Comparison of ENCODE assay signal across 1 mouse cellular context in genomic region chr2:181409643-181410042, GRCm38 (mm10).
A peak's percentile ranks its signal among the peaks of the same experiment; 100 is the strongest.
TF ChIP-seq lines count a peak whose summit lies in the region.

No protein-coding gene starts in this region.

TF ChIP-seq in CH12.LX, 34 proteins besides CTCF, POLR2A, EP300 and RAD21:
- TF ChIP-seq JUN (IDR thresholded peaks at IDR 0.05; ENCODE audit: insufficient read depth, low read depth, low read length) (0 out of 2 replicates have a peak, but pooled peaks have one; percentile 6), CHD2 (IDR thresholded peaks at IDR 0.05; ENCODE audit: low read length) (no peak), ELF1 (IDR thresholded peaks at IDR 0.05; ENCODE audit: low read depth, low read length) (peak; percentile 9; the same call in 1 of the 2 replicates), ZNF384 (IDR thresholded peaks at IDR 0.05; ENCODE audit: low read depth, low read length) (0 out of 2 replicates have a peak, but pooled peaks have one; percentile 5), SIN3A (IDR thresholded peaks at IDR 0.05; ENCODE audit: low read length) (0 out of 2 replicates have a peak, but pooled peaks have one; percentile 50)
